Mouse (Mus musculus): ENCODE measurements at regions not wholly inside any gene's neighbourhood (a gene's known extent, or its start where the extent isn't known, plus 50 kb on each side); places are given as distances from the start of the nearest gene placed in this dataset.

DNA sequence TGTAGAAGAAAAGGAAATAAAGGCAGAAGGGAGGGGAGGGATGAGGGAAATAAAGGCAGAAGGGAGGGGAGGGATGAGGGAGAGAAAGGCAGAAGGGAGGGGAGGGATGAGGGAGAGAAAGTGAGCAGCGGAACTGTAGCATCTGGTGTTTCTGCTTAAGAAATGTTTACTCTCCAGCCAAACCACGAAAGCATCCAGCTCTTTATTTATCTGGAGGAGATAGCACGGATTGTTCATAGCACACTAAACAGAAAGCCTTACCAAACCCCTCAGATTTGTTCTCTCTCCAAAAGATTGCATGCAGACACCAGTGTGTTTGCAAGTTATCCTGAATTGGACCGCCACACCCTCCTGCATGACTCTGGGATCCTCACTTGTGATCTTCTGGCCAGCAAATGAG is 168.4 kb upstream of the Cxcl12 start:
- no peak for DNase-seq (ENCODE audit: low read depth, low spot score)

DNA sequence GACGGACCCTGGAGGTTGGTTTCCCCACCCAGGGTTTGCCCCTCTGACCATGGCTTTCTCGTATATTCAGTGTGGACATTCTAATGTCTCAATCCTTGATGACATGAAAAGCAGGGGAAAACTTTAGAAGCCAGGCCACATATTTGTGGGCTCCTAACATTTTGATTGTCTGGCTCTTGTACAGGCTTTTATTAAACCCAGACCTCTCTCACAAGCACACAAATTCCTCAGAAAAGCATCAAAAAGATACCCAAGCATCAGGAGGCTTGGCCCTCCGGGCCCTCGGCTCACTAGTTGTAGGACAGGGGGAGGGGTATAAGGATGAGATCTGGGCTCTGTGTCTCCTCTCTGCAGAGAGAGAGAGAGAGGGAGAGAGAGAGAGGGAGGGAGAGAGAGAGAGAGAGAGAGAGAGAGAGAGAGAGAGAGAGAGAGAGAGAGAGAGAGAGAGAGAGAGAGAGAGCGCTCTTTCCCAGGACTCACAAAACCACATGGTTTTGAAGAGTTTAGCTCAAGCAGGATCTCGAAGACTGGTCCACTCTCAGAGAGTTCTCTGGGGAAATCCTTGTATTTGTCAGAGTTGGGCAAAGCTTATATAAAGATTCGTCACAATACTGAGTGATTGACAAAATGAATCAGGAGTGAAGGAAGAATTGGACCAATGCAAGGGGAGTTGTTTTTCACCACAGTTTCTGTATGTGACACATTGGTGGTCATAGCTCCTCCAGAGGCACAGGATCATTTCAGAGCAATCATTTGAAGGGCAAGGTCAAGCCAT is 167.2 kb upstream of the Cxcl12 start:
- DNase-seq (ENCODE audit: low read depth, low spot score), result no peak

DNA sequence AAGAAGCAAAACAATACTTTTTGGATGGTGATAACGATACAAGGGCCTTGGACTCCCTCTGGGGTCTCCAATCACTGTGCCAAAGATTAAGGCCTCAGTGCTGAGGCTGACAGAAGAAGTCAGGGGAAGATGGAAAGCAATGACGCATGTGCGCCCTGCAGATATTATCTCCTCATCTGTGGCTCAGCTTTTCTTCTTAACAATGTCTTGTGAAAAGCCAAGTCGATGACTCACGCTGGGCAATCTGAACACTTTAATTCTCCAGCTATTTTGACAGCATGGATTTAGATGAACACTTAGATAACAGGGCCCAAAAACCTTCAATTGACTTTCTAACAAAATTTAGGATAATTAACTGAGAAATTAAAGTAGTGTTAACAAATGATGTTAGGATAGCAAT is 155.7 kb upstream of the Cxcl12 start:
- DNase-seq (ENCODE audit: low read depth, low spot score), result no peak

DNA sequence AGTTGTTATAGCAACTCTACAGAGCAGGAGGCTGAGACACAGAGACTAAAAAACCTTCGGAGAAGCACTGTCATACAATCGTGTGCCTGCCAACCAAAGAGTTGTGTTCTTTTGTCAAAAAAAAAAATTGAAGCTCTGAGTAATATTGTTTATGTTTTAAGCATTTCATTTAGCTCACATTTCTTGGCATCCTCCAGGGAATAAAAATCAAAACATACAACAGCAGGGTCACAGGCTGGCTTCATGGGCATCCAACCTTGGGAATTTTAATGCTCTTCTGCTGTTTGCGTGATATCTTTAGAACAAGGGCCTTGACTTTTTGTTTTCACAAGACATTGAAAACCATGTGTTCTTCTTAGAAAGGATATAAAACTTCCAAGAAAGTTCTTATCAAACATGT is 152.9 kb upstream of the Cxcl12 start:
- no peak for DNase-seq (ENCODE audit: low read depth, low spot score)

DNA sequence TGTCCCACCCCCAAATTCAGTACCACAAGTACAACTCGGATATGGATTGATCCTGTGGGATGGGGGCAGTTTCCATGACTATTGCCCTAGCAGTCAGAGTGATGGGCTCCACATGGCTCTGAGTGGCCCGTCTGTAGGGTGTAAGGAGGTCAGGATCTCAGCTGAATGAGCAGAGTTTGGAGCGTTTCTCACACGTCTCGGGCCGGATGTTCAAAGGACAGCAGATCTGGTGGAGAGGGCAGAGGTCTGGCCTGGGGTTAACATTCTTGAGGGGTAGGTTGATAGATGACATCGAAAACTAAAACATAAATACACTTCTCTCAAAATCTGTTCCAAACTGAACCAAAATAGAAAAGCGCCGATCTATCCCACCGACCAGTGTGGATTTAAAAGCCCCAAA is 146.5 kb upstream of the Cxcl12 start:
- DNase-seq (ENCODE audit: low read depth, low spot score), result peak; percentile 12

DNA sequence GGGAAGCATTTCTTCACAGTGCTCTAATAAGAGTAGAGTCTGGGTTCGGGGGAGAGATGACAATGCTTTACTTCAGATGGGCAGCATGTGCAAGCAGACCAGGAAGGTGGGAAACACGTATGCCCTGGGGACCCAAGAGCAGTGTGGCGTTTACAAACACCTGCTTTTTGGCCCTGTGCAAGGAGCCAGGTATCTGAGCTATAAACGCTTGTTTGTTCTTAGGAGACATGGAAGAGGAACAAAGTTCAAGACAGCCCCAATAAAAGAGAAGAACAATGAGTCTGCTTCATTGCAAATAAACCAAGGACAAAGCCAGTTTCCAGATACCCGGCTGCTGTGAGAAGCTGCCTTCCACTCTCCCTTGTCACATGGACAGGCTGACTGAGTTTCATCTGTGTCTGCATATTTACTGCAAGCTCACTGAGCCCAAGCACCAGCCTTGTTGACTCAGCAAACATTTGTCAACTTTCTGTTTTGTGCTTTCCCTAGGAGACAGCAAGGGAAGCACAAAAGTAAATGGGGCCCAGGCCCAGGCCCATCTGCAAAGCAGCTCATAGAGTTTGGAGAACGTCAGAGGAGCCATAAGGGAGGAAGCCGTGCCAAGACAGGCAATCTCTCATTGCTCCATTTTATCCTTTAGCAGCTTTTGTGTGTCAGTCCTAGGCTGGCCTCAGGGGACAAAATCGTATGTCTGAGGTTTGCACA is 136.1 kb upstream of the Cxcl12 start:
- DNase-seq (ENCODE audit: low read depth, low spot score), result no peak

DNA sequence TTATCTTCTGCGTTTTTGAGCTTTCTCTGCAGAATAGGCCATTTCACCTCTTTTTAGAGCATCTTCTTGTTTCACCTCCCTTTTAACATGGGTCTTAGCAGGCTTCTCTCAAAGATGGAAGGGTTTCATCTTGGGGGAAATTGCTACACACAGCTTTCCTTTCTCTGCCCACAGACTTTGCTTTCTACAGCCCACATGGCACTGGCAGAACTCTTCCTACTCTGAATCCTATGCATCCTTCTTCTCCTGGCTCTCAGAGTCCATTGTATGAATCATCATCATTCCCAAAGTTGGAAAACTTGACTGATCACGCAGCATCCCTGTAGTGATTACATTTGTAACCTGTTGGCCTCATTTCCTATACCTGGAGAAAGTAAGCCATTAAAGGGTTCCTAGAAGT is 124.6 kb upstream of the Cxcl12 start:
- DNase-seq (ENCODE audit: low read depth, low spot score), result no peak

DNA sequence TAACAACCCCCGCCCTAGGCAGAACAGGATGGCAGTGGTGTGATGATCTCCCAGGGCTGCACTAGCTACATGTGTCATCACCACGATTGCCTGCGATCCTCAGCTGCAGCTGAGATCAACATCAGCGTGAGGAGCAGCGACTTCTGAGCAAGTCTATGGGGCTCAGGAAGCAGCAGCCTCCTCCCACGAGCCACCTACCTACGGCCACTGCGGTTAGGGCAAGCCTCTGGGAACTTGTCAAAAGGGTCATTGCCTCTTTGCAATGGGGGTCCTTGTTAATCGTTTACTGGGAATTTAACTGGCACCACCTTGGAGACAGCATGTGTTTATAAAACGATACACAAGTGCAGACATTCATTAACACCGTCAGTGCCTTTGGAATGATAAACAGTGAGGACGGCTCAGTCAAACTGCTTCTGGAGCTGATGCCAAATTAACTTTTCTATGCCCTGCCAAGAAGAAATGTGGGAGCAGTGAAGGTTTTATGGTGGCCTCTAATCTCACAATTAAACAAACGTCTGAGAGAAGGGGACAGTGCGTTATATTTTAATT is 118.8 kb upstream of the Cxcl12 start:
- no peak for DNase-seq (ENCODE audit: low read depth, low spot score)

DNA sequence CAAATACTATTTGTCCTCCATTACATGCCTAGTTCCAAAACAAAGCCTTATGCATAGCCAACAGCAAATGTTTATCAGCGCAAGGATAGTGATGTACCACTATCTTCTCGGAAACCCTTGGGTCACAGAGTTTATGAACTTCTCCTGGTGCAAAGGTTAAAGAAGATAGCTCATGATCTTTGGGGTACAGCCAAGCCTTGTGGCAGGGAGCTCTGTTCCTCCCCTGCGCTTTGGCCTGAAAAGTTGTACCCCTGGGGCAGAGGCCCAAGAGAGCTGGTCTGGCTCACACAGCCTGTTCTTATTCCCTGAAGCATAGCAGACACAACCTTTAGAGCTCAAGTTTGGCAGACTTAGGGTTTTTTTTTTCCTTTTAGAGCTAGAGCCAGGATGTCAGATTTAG is 107.6 kb upstream of the Cxcl12 start:
- no peak for DNase-seq (ENCODE audit: low read depth, low spot score)

DNA sequence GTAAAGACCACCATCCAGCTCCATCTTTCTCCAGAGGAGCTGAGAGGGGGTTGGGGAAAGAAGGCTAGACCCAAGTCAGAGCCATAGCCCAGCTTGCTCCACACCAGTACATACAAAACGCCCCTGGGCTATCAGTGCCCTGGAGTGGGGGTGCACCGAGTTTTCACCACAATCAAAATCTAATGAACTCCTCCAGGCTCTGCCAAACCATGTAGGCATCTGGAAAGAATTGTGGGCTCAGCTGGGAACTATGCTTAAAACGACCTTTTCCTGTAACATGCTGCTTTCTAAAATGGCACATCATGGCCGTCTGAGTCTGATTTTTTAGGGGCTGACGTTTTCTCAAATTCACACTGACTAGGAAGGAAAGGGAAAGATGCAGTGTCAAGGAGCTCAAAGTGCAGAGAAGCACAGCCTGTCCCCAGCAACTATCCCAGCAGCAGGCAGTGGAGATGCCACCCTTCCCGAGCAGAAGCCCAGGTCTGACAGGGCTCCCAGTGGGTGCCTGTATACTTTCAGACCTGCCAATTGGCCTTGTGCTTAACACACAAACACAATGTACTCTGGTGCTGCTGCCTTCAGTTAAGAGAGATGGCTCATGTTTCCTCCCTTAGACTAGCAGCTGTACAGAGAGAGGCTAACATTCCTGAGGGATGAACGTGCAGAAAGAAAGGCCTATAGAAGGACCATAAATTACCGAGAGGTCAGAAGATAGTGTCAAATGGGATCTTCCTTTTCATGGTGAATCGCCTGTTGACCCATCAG is 100.6 kb upstream of the Cxcl12 start:
- peak; percentile 38 for DNase-seq (ENCODE audit: low read depth, low spot score)

DNA sequence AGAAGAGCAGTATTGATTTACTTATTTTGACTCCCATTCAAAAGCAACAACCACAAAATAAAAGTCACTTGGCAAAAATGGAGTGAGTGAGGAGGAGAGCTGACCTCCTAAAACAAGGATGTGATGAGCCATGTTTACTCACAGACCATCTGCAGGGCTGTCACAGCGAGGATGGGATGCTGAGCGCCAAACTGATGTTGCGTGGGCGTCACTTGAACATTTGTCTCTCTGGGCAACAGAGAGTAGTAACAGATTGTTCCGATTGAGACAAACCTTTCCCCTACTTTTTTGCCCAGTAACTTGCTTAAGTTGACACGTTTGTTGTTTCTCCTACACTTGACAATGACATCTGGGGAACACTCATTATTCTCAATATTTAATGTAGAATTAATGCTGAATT is 97.0 kb upstream of the Cxcl12 start:
- no peak for DNase-seq (ENCODE audit: low read depth, low spot score)

DNA sequence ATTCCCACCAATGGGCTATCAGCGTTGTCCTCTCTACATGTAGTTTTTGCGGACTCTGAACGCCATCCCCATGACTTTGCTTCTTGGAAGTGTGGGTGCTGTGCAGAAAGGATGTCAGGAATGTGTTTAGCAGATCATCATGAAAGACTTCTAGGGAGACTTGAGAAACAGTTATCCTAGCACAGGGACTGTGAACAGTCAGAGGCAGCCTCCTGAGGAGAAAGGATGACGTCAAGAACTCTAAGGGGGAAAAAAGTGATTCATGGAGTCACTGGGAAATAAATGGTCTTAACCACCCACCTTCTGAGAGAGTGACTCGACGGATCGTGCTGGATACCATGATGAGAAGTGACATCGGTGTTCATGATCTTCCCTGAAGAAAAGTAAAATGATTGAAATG is 96.5 kb upstream of the Cxcl12 start:
- DNase-seq (ENCODE audit: low read depth, low spot score), result no peak

DNA sequence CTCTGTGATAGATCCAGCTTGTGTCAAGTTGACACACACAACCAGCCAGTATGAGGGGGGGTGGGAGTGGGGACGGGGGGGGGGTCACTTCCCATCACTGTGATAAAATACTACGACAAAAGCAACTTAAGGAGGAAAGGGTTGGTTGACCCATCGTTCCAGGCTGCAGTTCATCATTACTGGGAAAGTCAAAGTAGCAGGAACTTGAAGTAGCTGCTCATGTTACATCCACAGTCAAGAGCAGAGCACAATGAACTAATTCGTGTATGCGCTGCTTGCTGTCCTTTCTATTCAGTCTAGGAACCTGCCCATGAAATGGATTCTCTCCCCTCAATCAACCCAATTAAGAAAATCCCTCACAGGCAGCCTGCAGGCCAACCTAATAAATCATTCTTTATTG is 88.8 kb upstream of the Cxcl12 start:
- DNase-seq (ENCODE audit: low read depth, low spot score), result no peak

DNA sequence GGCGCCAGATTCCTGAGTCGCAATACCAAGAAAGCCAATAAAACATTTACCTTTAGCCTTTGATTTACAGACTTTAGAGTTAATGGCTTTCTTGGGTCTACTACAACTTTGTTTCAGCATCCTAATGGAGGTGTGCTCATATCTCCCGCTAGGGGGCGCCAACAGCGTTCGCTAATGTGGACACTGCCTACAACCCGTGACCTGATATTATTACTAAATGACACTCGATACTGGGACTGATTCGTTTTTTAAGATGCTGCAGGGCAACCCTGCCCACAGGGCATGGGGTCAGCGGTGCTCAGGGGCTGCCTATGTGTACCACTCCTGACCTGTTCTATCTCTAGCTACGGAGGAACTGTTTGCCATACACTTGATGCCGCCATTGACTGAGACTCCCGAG is 87.4 kb upstream of the Cxcl12 start:
- DNase-seq (ENCODE audit: low read depth, low spot score), result peak; percentile 58

DNA sequence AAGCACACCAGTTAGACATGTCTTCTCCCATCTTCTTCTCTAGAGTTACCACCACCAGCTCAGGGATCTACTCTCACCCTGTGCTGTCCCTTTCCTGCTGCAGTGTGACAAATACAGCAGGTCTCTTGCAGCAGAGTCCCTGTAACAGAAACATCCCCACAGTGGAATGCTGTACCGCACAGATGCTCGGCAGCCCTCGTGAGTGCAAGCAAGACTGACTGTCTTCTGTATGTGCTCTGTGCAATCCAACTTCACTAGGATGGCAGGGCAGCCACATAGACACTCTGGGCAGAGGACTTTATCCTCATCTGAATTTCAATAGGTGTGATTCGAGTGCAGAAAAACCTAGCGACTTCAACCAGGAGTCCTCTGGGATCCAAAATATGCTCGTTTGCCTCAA is 84.1 kb upstream of the Cxcl12 start:
- no peak for DNase-seq (ENCODE audit: low read depth, low spot score)

DNA sequence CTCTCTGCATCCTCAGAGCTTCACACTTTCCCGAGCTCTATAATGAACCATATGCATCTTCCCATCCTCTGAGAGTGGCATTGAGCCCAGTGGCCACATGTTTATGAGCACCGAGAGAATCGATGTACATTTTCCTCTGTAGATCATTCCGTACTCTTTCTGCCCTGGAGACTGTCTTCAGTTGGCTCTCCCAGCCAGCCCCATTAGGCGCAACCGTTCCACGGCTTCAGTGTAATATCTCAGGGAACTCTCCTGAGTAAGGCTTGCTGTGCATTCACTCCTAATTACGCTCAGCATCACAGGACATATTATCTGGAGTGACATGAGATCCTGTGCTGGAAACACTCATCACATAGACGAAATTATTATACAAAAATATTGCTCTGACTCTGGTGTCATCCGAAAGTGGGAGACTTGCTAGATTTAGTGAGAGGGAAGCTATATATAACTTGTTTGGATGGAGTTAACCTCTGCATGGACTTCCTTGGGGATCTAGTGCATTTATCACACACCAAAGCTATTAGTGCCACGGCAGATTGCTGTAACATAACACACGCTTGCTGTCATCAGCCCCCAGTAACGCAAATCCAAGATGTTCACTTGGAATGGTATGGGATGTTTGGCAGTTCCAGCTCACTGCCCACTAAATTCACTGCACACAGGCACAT is 83.4 kb upstream of the Cxcl12 start:
- peak; percentile 42 for DNase-seq (ENCODE audit: low read depth, low spot score)

DNA sequence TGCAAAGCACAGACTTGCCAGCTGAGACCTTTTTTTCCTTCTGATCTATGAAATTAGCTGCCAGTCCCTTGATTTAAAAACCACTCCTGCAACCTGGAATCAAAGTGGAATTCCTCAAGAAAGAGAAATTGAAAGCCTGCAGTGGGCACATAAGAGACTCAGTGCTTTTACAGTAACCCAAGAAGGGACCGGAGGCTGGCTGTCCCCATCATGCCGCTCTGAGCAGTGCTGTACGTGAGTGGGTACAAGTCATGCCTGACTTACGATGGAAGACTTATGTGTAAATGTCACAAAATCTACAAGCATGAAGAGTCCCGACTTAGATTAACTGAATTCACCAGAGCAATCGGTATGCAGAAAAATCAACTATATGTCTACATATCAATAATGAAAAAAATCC is 73.6 kb upstream of the Cxcl12 start:
- DNase-seq (ENCODE audit: low read depth, low spot score), result no peak

DNA sequence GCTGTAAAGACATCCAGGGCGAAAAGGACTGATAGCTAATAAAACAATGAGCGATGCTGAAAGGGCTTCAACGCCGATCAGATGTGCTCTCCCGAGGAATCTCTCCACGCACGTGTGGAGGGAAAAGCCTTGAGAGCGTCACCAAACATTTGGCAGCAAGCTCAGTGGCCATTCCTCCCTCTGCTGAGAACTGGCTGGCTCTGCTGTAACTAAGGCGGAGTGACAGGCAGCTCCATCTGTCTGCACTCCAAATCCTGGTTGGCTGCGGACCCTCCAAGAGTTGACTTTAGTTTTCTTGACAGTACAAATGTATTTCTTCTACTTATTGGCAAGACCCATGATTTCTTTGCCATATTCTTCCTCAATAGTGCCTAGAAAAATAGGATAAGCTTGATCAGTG is 68.5 kb upstream of the Cxcl12 start:
- no peak for DNase-seq (ENCODE audit: low read depth, low spot score)

DNA sequence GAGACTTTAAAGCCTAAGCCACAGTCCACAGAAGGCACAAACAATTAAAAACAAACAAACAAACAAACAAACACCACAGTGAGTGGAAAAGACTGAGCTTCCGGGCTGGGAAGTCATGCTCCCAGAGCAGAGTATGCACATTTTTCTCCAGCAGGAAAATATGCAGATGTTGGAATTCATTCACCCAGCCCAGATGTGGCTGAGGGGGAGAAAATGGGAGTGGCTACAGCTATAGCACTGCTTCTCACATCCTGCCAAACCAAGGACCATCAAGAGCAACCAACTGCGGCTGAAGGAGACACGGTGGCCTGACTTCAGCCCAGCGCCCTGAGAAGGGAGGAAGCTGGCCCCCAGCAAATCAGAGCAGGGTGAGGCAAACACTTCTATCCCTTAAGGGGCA is 65.6 kb upstream of the Cxcl12 start:
- no peak for DNase-seq (ENCODE audit: low read depth, low spot score)

DNA sequence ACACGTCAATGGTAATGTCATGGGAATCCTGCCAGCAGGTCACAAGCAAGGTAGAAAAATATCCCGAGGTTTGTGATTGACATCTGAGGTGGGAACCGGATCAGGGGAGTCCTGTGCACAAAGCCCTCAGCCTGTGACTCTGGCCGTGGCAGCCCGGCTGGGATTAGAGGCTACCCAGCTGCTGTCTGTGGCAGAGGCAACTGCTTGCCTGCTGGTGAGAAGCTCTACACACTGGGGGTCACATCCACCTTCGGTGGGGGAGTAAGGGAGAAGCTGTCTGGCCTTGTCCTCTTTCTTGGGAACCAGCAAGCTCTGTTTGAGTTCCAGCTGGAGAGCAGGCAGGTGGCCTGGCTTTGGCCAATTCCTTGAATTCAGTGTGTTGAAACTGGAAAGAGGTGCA is 64.3 kb upstream of the Cxcl12 start:
- DNase-seq (ENCODE audit: low read depth, low spot score), result no peak

DNA sequence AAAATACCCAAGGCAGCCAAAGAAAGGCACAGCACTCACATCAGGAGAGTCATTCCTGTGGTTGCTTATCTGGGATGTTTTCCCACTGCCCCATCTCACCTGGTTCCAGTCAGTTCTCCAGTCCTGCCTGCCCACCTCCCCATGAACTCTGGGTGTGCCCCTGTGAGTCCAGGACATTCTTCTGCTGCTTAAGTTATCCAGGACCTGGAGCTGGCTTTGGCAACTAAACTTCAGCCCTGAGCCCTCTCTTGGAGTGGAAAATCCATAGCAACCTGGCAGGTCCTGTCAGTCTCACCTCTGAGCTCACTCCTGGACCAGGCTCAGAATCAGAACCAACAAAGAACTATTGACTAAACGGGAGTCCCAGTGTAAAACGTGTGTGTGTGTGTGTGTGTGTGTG is 63.9 kb upstream of the Cxcl12 start:
- DNase-seq (ENCODE audit: low read depth, low spot score), result no peak

DNA sequence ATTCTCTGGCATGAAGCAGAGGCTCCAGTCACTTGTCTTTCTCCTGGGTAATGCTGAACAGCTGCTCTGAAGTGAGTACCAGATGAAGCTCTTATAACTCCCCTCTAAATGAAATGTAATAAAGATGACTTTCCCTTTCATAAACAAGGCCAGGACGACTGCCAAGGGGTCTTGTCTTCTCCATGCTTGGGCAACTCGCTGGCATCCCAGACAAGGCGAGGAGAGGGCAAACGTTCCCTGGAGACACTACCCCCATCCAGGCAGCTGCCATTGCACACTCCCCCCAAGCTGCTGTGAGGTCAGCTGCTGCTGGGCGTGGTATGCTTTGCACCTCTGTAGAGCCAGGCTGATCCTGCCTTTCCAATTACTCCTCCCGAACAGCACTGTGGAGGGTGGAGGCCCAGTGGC is 63.1 kb upstream of the Cxcl12 start:
- peak; percentile 36 for DNase-seq (ENCODE audit: low read depth, low spot score)

Measured in mesoderm, embryonic 11.5 days (tissue).